Mouse (Mus musculus) frontal cortex, postnatal 10 days (tissue): ENCODE measurements around the gene Bhlhe40.
A peak's percentile ranks its signal among the peaks of the same experiment; 100 is the strongest.

Experiments used
- DNase-seq, 2 experiments: peaks; one replicate each; pipeline ENCODE4 v3.0.0; 2022; ENCODE audit warnings: low spot score in 2 of 2, mixed read lengths in 1 of 2

Bhlhe40 gene

DNA sequence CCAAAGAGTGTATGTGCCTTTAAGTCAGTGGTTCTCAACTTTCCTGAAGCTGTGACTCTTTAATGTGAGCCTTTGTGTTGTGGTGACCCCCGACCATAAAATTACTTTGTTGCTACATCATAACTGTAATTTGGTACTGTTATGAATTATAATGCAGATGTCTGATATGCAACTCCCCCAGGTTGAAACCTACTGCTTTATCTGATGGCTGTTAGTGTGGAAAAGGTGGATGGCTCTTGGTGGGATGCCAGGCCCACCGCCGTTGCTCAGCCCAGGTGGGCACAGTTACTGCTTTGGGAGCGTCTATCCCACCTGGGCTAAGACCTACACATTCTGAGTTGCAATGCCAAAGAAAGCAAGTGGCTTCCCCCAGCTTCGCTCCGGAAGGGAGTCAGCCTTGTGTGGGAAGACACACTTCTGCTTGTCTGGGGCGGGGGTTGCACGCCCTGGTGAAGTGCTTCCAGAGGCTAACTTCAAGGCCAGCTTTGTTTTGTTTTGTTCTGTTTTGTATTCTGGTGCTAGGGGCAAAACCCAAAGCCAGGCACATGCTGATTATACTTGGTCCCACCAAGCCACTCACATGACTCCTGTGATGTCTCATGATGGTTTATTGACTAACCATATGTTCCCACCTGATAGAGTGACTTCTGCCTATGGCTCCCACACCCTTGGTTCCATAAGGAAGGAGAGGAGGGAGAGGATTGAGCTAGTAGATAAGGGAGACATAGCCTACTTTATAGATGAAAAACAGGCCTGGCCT, 34.7 kb downstream of the Bhlhe40 start:
- DNase-seq = no peak

- DNase-seq = no peak
Observed at GRCm38 (mm10) chr6:108695844-108696821, 35.7 kb downstream of the Bhlhe40 start.

DNA sequence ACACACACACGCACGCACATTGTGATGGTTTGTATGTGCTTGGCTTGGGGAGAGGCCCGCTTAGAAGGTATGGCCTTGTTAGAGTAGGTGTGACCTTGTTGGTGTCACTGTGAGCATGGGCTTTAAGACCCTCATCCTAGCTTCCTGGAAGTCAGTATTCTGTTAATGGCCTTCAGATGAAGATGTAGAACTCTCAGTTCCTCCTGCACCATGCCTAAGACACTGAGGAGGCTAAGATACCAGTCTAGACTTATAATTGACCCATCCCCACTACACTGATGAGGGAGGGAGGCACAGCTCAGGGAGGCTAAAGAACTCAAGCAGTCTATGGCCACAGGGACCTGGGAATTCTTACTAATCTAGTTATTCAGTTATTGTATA, 36.4 kb downstream of the Bhlhe40 start:
- DNase-seq = no peak

DNA sequence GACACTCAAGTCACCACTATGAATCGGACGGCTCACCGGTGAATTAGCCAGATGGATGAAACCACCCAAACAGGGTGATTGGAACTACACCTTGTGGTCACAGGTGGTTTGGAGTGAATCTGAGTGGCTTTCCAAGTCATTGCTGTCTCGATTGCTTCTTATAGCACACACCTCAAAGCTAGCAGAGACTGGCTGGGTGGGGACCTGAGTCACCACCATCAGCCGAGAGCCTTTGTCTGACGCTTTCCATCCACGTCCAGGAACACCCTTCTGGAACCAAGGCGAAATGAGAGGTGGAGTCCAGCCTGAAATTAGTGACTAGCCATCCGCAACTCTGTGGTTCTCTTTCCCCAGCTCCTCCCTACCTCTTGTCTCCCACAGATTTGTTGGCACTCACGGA, 36.9 kb downstream of the Bhlhe40 start:
- no peak for DNase-seq

DNA sequence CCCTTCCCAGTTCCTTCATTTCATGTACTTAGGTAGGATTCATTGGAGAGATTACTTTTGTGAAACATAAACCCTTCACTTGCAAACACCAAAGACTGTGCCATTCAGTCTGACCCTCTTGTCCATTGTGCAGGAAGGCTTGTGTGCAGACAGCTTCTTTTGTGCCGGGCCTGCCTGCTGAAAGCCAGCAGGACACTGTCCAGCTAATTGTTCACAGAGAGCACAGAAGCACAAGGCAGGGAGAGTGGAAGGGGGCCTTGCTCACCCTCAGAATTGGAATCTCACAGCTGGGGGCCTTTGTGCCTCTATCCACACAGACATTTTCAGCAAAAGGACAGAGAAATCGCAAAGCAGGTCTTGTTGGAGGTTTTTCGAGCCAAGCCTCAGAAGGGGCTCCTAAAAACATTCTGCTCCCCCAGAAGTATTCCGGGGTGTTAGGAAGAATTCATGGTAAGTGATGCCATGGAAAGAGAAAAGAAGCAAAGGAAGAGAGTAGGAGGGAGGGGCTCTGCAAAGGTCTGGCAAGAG, 38.0 kb downstream of the Bhlhe40 start:
- no peak for DNase-seq

GRCm38 (mm10) chr6:108699679-108700078, 39.2 kb downstream of the Bhlhe40 start:
- no peak for DNase-seq

DNA sequence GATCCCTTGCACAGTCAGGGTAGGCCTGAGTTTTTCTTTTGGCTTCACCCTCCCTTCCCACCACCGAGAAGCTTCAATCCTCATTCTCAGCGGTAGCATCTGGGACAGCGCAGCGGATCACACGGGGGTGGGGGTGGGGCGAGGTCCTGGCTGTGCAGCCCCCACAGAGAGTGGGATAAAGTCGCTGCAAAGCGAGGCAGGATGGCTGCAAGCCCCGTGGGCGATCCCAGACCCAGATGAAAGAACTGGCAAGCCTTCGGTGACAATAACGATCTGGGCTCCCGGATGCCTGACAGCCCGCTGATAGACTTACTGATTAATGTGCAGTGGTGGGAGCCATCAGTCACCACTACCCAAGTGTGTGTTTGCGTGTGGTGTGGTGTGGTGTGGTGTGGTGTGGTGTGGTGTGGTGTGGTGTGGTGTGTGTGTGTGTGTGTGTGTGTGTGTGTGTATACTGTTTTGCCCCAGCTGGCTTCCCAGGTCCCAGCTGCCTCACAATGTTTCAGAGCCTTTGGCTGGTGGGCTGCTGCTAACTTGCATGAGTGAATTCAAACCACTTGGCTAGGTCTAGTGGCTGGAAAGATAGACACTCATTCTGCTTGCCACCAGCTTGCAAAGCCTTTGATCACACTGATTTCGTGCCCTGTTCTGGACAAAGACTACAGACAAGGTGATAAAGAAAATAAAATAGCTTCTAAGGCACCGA, 40.4 kb downstream of the Bhlhe40 start:
- no peak for DNase-seq

- no peak for DNase-seq
Observed at GRCm38 (mm10) chr6:108702648-108703047, 42.2 kb downstream of the Bhlhe40 start.

DNA sequence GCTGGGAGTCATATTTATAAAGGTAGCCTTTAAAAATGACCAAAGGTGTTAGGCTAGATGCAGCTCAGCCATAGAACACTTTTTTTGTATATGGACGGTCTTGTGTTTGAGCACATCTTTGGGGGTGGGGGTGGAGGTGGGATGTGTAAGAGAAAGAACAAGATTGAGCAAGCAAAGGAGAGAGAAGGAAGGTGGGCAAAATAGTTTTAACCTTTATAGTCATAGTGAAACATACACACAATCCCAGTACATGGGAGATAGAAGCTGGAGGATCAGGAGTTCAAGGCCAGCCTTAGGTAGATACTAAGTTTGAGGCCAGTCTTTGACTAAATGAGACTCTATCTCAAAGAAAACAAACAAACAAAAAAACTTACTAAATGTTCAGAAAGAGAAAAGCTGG, 42.7 kb downstream of the Bhlhe40 start:
- DNase-seq = no peak

GRCm38 (mm10) chr6:108704316-108705080, 44.1 kb downstream of the Bhlhe40 start:
- DNase-seq = no peak

GRCm38 (mm10) chr6:108705957-108706356, 45.5 kb downstream of the Bhlhe40 start:
- no peak for DNase-seq

GRCm38 (mm10) chr6:108706994-108707645, 46.7 kb downstream of the Bhlhe40 start:
- no peak for DNase-seq

- DNase-seq = no peak
Observed at GRCm38 (mm10) chr6:108709131-108709470, 48.7 kb downstream of the Bhlhe40 start.

- peak; percentile 72 to 81 for DNase-seq
Observed at GRCm38 (mm10) chr6:108709471-108710231, 49.2 kb downstream of the Bhlhe40 start.

- no peak for DNase-seq
Observed at GRCm38 (mm10) chr6:108710667-108711066, 50.2 kb downstream of the Bhlhe40 start.

DNA sequence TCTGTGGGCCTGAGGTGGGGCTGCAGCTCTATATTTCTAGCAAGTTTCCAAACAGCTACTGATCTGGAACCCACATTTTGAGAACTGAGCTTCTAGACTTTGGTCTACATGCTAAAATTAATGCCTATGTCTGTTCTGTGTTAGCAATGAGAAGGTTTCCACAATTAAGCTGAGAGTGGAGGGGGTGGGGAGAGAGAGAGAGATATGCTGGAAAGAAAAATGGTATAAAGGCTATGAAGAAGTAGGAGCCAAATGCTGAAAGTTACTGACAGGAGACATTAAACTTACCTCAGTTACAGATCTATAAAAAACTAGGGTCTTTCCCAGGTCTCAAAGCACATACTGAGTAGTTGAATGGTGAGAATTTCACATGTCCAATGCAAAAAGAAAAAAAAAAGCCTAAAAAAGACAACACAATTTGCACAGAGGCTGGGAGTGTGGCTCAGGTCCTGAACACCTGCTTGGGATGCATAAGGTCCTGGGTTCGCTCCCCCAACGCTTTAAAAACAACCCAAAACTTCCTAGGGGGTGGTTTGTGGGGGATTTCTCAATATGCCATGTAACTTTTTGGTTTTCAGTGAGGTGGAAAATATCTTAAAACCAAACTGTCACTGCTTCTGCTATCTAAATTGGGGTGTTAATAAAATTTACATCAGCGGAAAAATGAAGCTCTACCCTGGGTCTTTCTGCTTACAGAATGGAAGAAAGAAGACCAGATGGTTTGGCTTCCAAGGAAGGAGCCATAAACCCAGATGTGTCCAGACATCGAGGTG, 50.9 kb downstream of the Bhlhe40 start:
- no peak for DNase-seq

GRCm38 (mm10) chr6:108712148-108712547, 51.7 kb downstream of the Bhlhe40 start:
- DNase-seq = no peak

- DNase-seq = no peak
Observed at GRCm38 (mm10) chr6:108713175-108713974, 52.9 kb downstream of the Bhlhe40 start.
